Mouse (Mus musculus): ENCODE results near the gene Gm11983.

GRCm38 (mm10) chr11:6834636-6835035 lies 2.8 kb downstream of the Gm11983 start:
- TF ChIP-seq POLR2AphosphoS5 (IDR thresholded peaks at IDR 0.05; ENCODE audit: insufficient replicate concordance, low read depth, low read length), result no peak
- no peak for TF ChIP-seq TAL1 (conservative IDR thresholded peaks at IDR 0.05; ENCODE audit: low read depth, low read length)
- TF ChIP-seq CTCF (IDR thresholded peaks at IDR 0.05; ENCODE audit: low read depth, low read length), result no peak

Measured in G1E (cell line).